Mouse (Mus musculus): Measurements from ENCODE around the gene Twist2.

DNA sequence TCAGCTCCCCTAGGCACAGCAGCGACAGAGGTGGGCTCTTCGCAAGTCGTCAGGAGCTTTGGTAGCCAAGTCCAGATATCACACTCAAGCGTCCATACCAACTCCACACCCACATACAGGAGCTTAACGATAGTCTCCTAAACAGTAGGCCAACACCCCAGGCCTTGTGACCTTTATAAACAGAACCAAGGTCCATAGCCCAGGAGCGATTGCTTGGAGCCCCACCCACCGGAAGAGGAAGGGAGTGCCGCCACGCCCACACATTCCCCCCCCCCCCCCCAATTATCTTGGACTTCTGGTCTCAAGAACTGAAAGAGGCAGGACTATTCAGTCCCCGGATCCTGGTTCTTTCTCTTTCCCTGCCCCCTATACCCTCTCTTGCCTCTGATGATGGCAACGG is 92.3 kb downstream of the Twist2 start:
- TF ChIP-seq POLR2A (IDR thresholded peaks at IDR 0.05; ENCODE audit: low read depth, low read length) (no peak), CTCF (conservative IDR thresholded peaks at IDR 0.05; ENCODE audit: insufficient read depth, insufficient read length, low read depth, low read length) (no peak)

Measured in kidney, adult 2 months (tissue).